Mouse (Mus musculus): ENCODE data around the gene Cox20. TPM values are rescaled to one million over a fixed set of nuclear protein-coding genes. Genes with fewer than 3 reads are reported as not detected.
"Not testable (repeated sequence)": the region's sequence is repeated elsewhere in the genome, so short reads cannot be mapped to it uniquely, and the experiment has no call there.

The Cox20 gene
- polyA plus RNA-seq, 1 experiment from 2014 or later, result 134 TPM

GRCm38 (mm10) chr1:178341435-178341834 lies 22.5 kb downstream of the Cox20 start:
- Histone ChIP-seq H3K9ac (no peak overlapping the region), H3K27me3 (ENCODE audit: control insufficient read depth, insufficient read depth, low read length) (no peaks in the 10 kb centered on the region), H3K36me3 (replicated peaks; ENCODE audit: control insufficient read depth, insufficient read depth) (no peaks in the 10 kb centered on the region), H3K4me2 (replicated peaks) (no peak overlapping the region), H3K4me1 (replicated peaks; ENCODE audit: control insufficient read depth, insufficient read depth, low read length) (no peaks in the 10 kb centered on the region), H3K4me3 (replicated peaks; ENCODE audit: low read length) (no peak overlapping the region), H3K9me3 (ENCODE audit: control insufficient read depth, low read length) (no peaks in the 10 kb centered on the region), H3K27ac (no peak overlapping the region)
- WGBS, result 88% methylated on average over 3 of the region's 3 CpGs
- DNase-seq (ENCODE audit: low spot score) (no peak), ATAC-seq (ENCODE audit: low FRiP score) (no peak)

GRCm38 (mm10) chr1:178342063-178342462 lies 23.1 kb downstream of the Cox20 start:
- no peak for ATAC-seq (ENCODE audit: low FRiP score)

GRCm38 (mm10) chr1:178342612-178343011 lies 23.7 kb downstream of the Cox20 start:
- Histone ChIP-seq H3K27me3 (ENCODE audit: control insufficient read depth, insufficient read depth, low read length) (no peaks in the 10 kb centered on the region), H3K36me3 (replicated peaks; ENCODE audit: control insufficient read depth, insufficient read depth) (no peaks in the 10 kb centered on the region), H3K27ac (no peak overlapping the region), H3K4me1 (replicated peaks; ENCODE audit: control insufficient read depth, insufficient read depth, low read length) (no peaks in the 10 kb centered on the region), H3K9me3 (ENCODE audit: control insufficient read depth, low read length) (no peaks in the 10 kb centered on the region), H3K9ac (no peak overlapping the region), H3K4me3 (replicated peaks; ENCODE audit: low read length) (no peak overlapping the region), H3K4me2 (replicated peaks) (no peak overlapping the region)
- 79% methylated on average over 4 of the region's 5 CpGs for WGBS
- DNase-seq (ENCODE audit: low spot score) (no peak), ATAC-seq (ENCODE audit: low FRiP score) (no peak)

More at GRCm38 (mm10) chr1:178342063-178342462, 23.1 kb downstream of the Cox20 start:
- Histone ChIP-seq H3K9me3 (ENCODE audit: control insufficient read depth, low read length) (no peaks in the 10 kb centered on the region), H3K36me3 (replicated peaks; ENCODE audit: control insufficient read depth, insufficient read depth) (no peaks in the 10 kb centered on the region), H3K4me2 (replicated peaks) (no peak overlapping the region), H3K4me3 (replicated peaks; ENCODE audit: low read length) (no peak overlapping the region), H3K27me3 (ENCODE audit: control insufficient read depth, insufficient read depth, low read length) (no peaks in the 10 kb centered on the region), H3K27ac (no peak overlapping the region), H3K9ac (no peak overlapping the region), H3K4me1 (replicated peaks; ENCODE audit: control insufficient read depth, insufficient read depth, low read length) (no peaks in the 10 kb centered on the region)
- 83% methylated on average over 1 of the region's 1 CpGs for WGBS
- no peak for DNase-seq (ENCODE audit: low spot score)

- not testable (repeated sequence) for H3K4me2 ChIP-seq (replicated peaks); H3K9ac ChIP-seq; H3K4me1 ChIP-seq (replicated peaks; ENCODE audit: control insufficient read depth, insufficient read depth, low read length); ATAC-seq (ENCODE audit: low FRiP score); H3K36me3 ChIP-seq (replicated peaks; ENCODE audit: control insufficient read depth, insufficient read depth); DNase-seq (ENCODE audit: low spot score); H3K9me3 ChIP-seq (ENCODE audit: control insufficient read depth, low read length); H3K27me3 ChIP-seq (ENCODE audit: control insufficient read depth, insufficient read depth, low read length); H3K27ac ChIP-seq; H3K4me3 ChIP-seq (replicated peaks; ENCODE audit: low read length)
- WGBS, result 95% methylated on average over 10 of the region's 10 CpGs
These were observed 25.3 kb downstream of the Cox20 start for GRCm38 (mm10) chr1:178344071-178344805.

GRCm38 (mm10) chr1:178350792-178351191 lies 31.9 kb downstream of the Cox20 start:
- H3K36me3 ChIP-seq (replicated peaks; ENCODE audit: control insufficient read depth, insufficient read depth), result no peaks in the 10 kb centered on the region
- DNase-seq (ENCODE audit: low spot score) (no peak), ATAC-seq (ENCODE audit: low FRiP score) (no peak)
- no peak overlapping the region for H3K9ac ChIP-seq
- no peak overlapping the region for H3K27ac ChIP-seq
- no peaks in the 10 kb centered on the region for H3K27me3 ChIP-seq (ENCODE audit: control insufficient read depth, insufficient read depth, low read length)
- WGBS, result 95% methylated on average over 2 of the region's 2 CpGs
- H3K9me3 ChIP-seq (ENCODE audit: control insufficient read depth, low read length), result no peaks in the 10 kb centered on the region
- no peaks in the 10 kb centered on the region for H3K4me1 ChIP-seq (replicated peaks; ENCODE audit: control insufficient read depth, insufficient read depth, low read length)
- no peak overlapping the region for H3K4me3 ChIP-seq (replicated peaks; ENCODE audit: low read length)
- no peak overlapping the region for H3K4me2 ChIP-seq (replicated peaks)

- no peaks in the 10 kb centered on the region for H3K9me3 ChIP-seq (ENCODE audit: control insufficient read depth, low read length)
- H3K27me3 ChIP-seq (ENCODE audit: control insufficient read depth, insufficient read depth, low read length), result no peaks in the 10 kb centered on the region
- H3K27ac ChIP-seq, result no peak overlapping the region
- H3K9ac ChIP-seq, result no peak overlapping the region
- H3K4me3 ChIP-seq (replicated peaks; ENCODE audit: low read length), result no peak overlapping the region
- H3K4me2 ChIP-seq (replicated peaks), result no peak overlapping the region
- no peaks in the 10 kb centered on the region for H3K36me3 ChIP-seq (replicated peaks; ENCODE audit: control insufficient read depth, insufficient read depth)
- H3K4me1 ChIP-seq (replicated peaks; ENCODE audit: control insufficient read depth, insufficient read depth, low read length), result no peaks in the 10 kb centered on the region
- DNase-seq (ENCODE audit: low spot score) (no peak), ATAC-seq (ENCODE audit: low FRiP score) (no peak)
These were observed 32.7 kb downstream of the Cox20 start for GRCm38 (mm10) chr1:178351643-178352042.

- Histone ChIP-seq H3K4me1 (replicated peaks; ENCODE audit: control insufficient read depth, insufficient read depth, low read length) (no peaks in the 10 kb centered on the region), H3K36me3 (replicated peaks; ENCODE audit: control insufficient read depth, insufficient read depth) (no peaks in the 10 kb centered on the region), H3K27ac (no peak overlapping the region), H3K4me3 (replicated peaks; ENCODE audit: low read length) (no peak overlapping the region), H3K27me3 (ENCODE audit: control insufficient read depth, insufficient read depth, low read length) (no peaks in the 10 kb centered on the region), H3K9ac (no peak overlapping the region), H3K4me2 (replicated peaks) (no peak overlapping the region), H3K9me3 (ENCODE audit: control insufficient read depth, low read length) (no peaks in the 10 kb centered on the region)
- DNase-seq (ENCODE audit: low spot score), result no peak
- ATAC-seq (ENCODE audit: low FRiP score), result no peak
- WGBS, result 66% methylated on average over 3 of the region's 3 CpGs
These were observed 35.6 kb downstream of the Cox20 start for GRCm38 (mm10) chr1:178354576-178354975.

- no peak overlapping the region for H3K4me2 ChIP-seq (replicated peaks)
- H3K9ac ChIP-seq, result no peak overlapping the region
- no peaks in the 10 kb centered on the region for H3K27me3 ChIP-seq (ENCODE audit: control insufficient read depth, insufficient read depth, low read length)
- no peak overlapping the region for H3K27ac ChIP-seq
- H3K4me1 ChIP-seq (replicated peaks; ENCODE audit: control insufficient read depth, insufficient read depth, low read length), result no peaks in the 10 kb centered on the region
- H3K9me3 ChIP-seq (ENCODE audit: control insufficient read depth, low read length), result no peaks in the 10 kb centered on the region
- DNase-seq (ENCODE audit: low spot score) (no peak), ATAC-seq (ENCODE audit: low FRiP score) (no peak)
- no peaks in the 10 kb centered on the region for H3K36me3 ChIP-seq (replicated peaks; ENCODE audit: control insufficient read depth, insufficient read depth)
- no peak overlapping the region for H3K4me3 ChIP-seq (replicated peaks; ENCODE audit: low read length)
- 73% methylated on average over 12 of the region's 12 CpGs for WGBS
These were observed 39.1 kb downstream of the Cox20 start for GRCm38 (mm10) chr1:178357776-178358710.

- no peak overlapping the region for H3K9ac ChIP-seq
- WGBS, result 84% methylated on average over 11 of the region's 11 CpGs
- no peak overlapping the region for H3K27ac ChIP-seq
- H3K27me3 ChIP-seq (ENCODE audit: control insufficient read depth, insufficient read depth, low read length), result no peaks in the 10 kb centered on the region
- H3K4me3 ChIP-seq (replicated peaks; ENCODE audit: low read length), result no peak overlapping the region
- no peaks in the 10 kb centered on the region for H3K36me3 ChIP-seq (replicated peaks; ENCODE audit: control insufficient read depth, insufficient read depth)
- DNase-seq (ENCODE audit: low spot score) (no peak), ATAC-seq (ENCODE audit: low FRiP score) (no peak)
- no peak overlapping the region for H3K4me2 ChIP-seq (replicated peaks)
- H3K4me1 ChIP-seq (replicated peaks; ENCODE audit: control insufficient read depth, insufficient read depth, low read length), result no peaks in the 10 kb centered on the region
- H3K9me3 ChIP-seq (ENCODE audit: control insufficient read depth, low read length), result no peaks in the 10 kb centered on the region
These were observed 41.3 kb downstream of the Cox20 start for GRCm38 (mm10) chr1:178360264-178360663.

Data from hindbrain, embryonic 14.5 days (tissue).